15 mouse cellular contexts compared by ENCODE assay signal in genomic region chr9:21866641-21867040, GRCm38 (mm10). TPM values are rescaled to one million over a fixed set of nuclear protein-coding genes. Genes with fewer than 3 reads are reported as not detected.
A peak's percentile ranks its signal among the peaks of the same experiment; 100 is the strongest.
DNase-seq lines count a peak whose midpoint lies in the region; ATAC-seq and TF ChIP-seq lines count a peak whose summit lies in the region.
"Had no signal": no experiment of that assay in that cellular context is flagged by ENCODE, and none has a peak within 500 bp of the region (broad histone marks: within the 10 kb centered on the region; RNA-seq: fewer than 3 reads in every experiment).

No protein-coding gene starts in this region.

- DNase-seq in forebrain, embryonic 10.5 days (ENCODE audit: extremely low spot score, low spot score), result no peak
- DNase-seq in lung, adult 2 months, result no peak
- DNase-seq in heart, postnatal 0 days (ENCODE audit: low spot score), result no peak
- DNase-seq in lung, postnatal 36 days, result peak; percentile 46
- no peak for DNase-seq in midbrain, postnatal 0 days (ENCODE audit: low spot score)
- no peak for DNase-seq in right cerebral cortex, postnatal 14 days
- DNase-seq: B cell, adult 2 months had no signal

- no peak for TF ChIP-seq POLR2A in lung, adult 2 months (IDR thresholded peaks at IDR 0.05; ENCODE audit: borderline replicate concordance, extremely low read depth, low read depth, low read length)

- WGBS in forebrain, embryonic 13.5 days, result 68% methylated on average over 2 of the region's 2 CpGs
- WGBS in forebrain, embryonic 10.5 days, result 66% methylated on average over 2 of the region's 2 CpGs
- WGBS in lung, embryonic 15.5 days, result 41% methylated on average over 2 of the region's 2 CpGs
- 25% methylated on average over 2 of the region's 2 CpGs for WGBS in lung, adult 2 months
- 54% methylated on average over 2 of the region's 2 CpGs for WGBS in heart, postnatal 0 days
- 52% methylated on average over 2 of the region's 2 CpGs for WGBS in midbrain, postnatal 0 days

- ATAC-seq in forebrain, embryonic 13.5 days, result no peak
- no peak for ATAC-seq in lung, embryonic 15.5 days (ENCODE audit: borderline replicate concordance, extremely low read depth, low FRiP score, low TSS enrichment)
- ATAC-seq in heart, postnatal 0 days (ENCODE audit: insufficient read depth, low read depth), result no peak; the same call in 1 of the 2 replicates
- ATAC-seq in midbrain, postnatal 0 days (ENCODE audit: low FRiP score), result no peak

- no peaks in the 10 kb centered on the region for H3K27me3 ChIP-seq in forebrain, embryonic 13.5 days
- 0 out of 2 replicates have a peak, but pooled peaks cover 3% of the 10 kb centered on the region for H3K27me3 ChIP-seq in forebrain, embryonic 10.5 days (ENCODE audit: poor library complexity, severe bottlenecking)
- H3K27me3 ChIP-seq in lung, embryonic 15.5 days, result no peaks in the 10 kb centered on the region
- H3K27me3 ChIP-seq in heart, postnatal 0 days (ENCODE audit: control insufficient read depth, insufficient read depth, low read length), result no peaks in the 10 kb centered on the region
- H3K27me3 ChIP-seq in midbrain, postnatal 0 days (ENCODE audit: insufficient read depth, low read length), result no peaks in the 10 kb centered on the region
- H3K27me3 ChIP-seq: embryonic facial prominence, embryonic 15.5 days; stomach, embryonic 15.5 days had no signal

- H3K4me1 ChIP-seq in forebrain, embryonic 13.5 days, result no peaks in the 10 kb centered on the region
- H3K4me1 ChIP-seq in forebrain, embryonic 10.5 days, result 0 out of 2 replicates have a peak, but pooled peaks cover 4% of the 10 kb centered on the region
- 0 out of 2 replicates have a peak, but pooled peaks cover 10% of the 10 kb centered on the region for H3K4me1 ChIP-seq in lung, embryonic 15.5 days
- H3K4me1 ChIP-seq in lung, adult 2 months (ENCODE audit: control insufficient read depth, insufficient read depth, low read length), result 0 out of 2 replicates have a peak, but pooled peaks cover 5% of the 10 kb centered on the region
- H3K4me1 ChIP-seq in heart, postnatal 0 days (ENCODE audit: control insufficient read depth, insufficient read depth), result peaks cover 5% of the 10 kb centered on the region; the same call in 1 of the 2 replicates
- no peaks in the 10 kb centered on the region for H3K4me1 ChIP-seq in midbrain, postnatal 0 days (ENCODE audit: insufficient read depth, low read length)
- H3K4me1 ChIP-seq: embryonic facial prominence, embryonic 15.5 days had no signal

- H3K4me2 ChIP-seq in forebrain, embryonic 13.5 days, result no peak overlapping the region
- no peak overlapping the region for H3K4me2 ChIP-seq in lung, embryonic 15.5 days
- no peak overlapping the region for H3K4me2 ChIP-seq in heart, postnatal 0 days (ENCODE audit: low read depth, low read length)
- no peak overlapping the region for H3K4me2 ChIP-seq in midbrain, postnatal 0 days (ENCODE audit: low read depth, low read length, poor library complexity, severe bottlenecking)
- H3K4me2 ChIP-seq: embryonic facial prominence, embryonic 15.5 days; stomach, embryonic 15.5 days had no signal

- H3K4me3 ChIP-seq in forebrain, embryonic 13.5 days, result no peak overlapping the region
- no peak overlapping the region for H3K4me3 ChIP-seq in forebrain, embryonic 10.5 days
- H3K4me3 ChIP-seq in lung, embryonic 15.5 days, result no peak overlapping the region
- H3K4me3 ChIP-seq in lung, adult 2 months (replicated peaks; ENCODE audit: extremely low read depth, low read depth, low read length), result no peak overlapping the region
- no peak overlapping the region for H3K4me3 ChIP-seq in heart, postnatal 0 days (ENCODE audit: low read depth, low read length)
- H3K4me3 ChIP-seq in midbrain, postnatal 0 days (ENCODE audit: low read depth, low read length), result no peak overlapping the region
- H3K4me3 ChIP-seq: embryonic facial prominence, embryonic 15.5 days; megakaryocyte, embryonic 14.5 days; stomach, embryonic 15.5 days had no signal

- no peak for TF ChIP-seq EP300 in heart, postnatal 0 days (IDR thresholded peaks at IDR 0.05; ENCODE audit: low read depth)

- H3K9ac ChIP-seq in forebrain, embryonic 13.5 days, result no peak overlapping the region
- H3K9ac ChIP-seq in lung, embryonic 15.5 days, result no peak overlapping the region
- no peak overlapping the region for H3K9ac ChIP-seq in heart, postnatal 0 days (replicated peaks; ENCODE audit: low read depth, low read length)
- H3K9ac ChIP-seq in midbrain, postnatal 0 days (replicated peaks; ENCODE audit: low read length, poor library complexity, severe bottlenecking), result no peak overlapping the region
- H3K9ac ChIP-seq: embryonic facial prominence, embryonic 15.5 days; stomach, embryonic 15.5 days had no signal

- H3K36me3 ChIP-seq in forebrain, embryonic 13.5 days (ENCODE audit: poor library complexity, severe bottlenecking), result no peaks in the 10 kb centered on the region
- no peaks in the 10 kb centered on the region for H3K36me3 ChIP-seq in forebrain, embryonic 10.5 days (replicated peaks)
- no peaks in the 10 kb centered on the region for H3K36me3 ChIP-seq in lung, embryonic 15.5 days
- H3K36me3 ChIP-seq in heart, postnatal 0 days (replicated peaks; ENCODE audit: control insufficient read depth, insufficient read depth, low read length), result no peaks in the 10 kb centered on the region
- H3K36me3 ChIP-seq in midbrain, postnatal 0 days (ENCODE audit: insufficient read depth, low read length), result no peaks in the 10 kb centered on the region
- H3K36me3 ChIP-seq: embryonic facial prominence, embryonic 15.5 days; stomach, embryonic 15.5 days had no signal

- TF ChIP-seq CTCF in lung, adult 2 months (IDR thresholded peaks at IDR 0.05; ENCODE audit: insufficient read depth, low read length), result no peak
- TF ChIP-seq CTCF in heart, postnatal 0 days (IDR thresholded peaks at IDR 0.05; ENCODE audit: low read depth), result no peak
- no peak for TF ChIP-seq CTCF in midbrain, postnatal 0 days (IDR thresholded peaks at IDR 0.05)

- H3K9me3 ChIP-seq in forebrain, embryonic 13.5 days (replicated peaks), result no peaks in the 10 kb centered on the region
- H3K9me3 ChIP-seq in forebrain, embryonic 10.5 days, result peaks cover 5% of the 10 kb centered on the region; the same call in 1 of the 2 replicates
- no peaks in the 10 kb centered on the region for H3K9me3 ChIP-seq in lung, embryonic 15.5 days
- H3K9me3 ChIP-seq in heart, postnatal 0 days (replicated peaks; ENCODE audit: control insufficient read depth, low read length), result no peaks in the 10 kb centered on the region
- no peaks in the 10 kb centered on the region for H3K9me3 ChIP-seq in midbrain, postnatal 0 days (ENCODE audit: low read length)
- H3K9me3 ChIP-seq: embryonic facial prominence, embryonic 15.5 days; stomach, embryonic 15.5 days had no signal

- H3K27ac ChIP-seq in forebrain, embryonic 13.5 days, result peak overlapping the region; percentile 7; the same call in 1 of the 2 replicates
- no peak overlapping the region for H3K27ac ChIP-seq in forebrain, embryonic 10.5 days
- H3K27ac ChIP-seq in lung, embryonic 15.5 days, result 0 out of 2 replicates have a peak overlapping the region, but pooled peaks have one; percentile 24
- H3K27ac ChIP-seq in heart, postnatal 0 days (ENCODE audit: low read depth), result peak overlapping the region; percentile 32
- H3K27ac ChIP-seq in midbrain, postnatal 0 days (ENCODE audit: low read depth, low read length), result no peak overlapping the region; the same call in 1 of the 2 replicates
- H3K27ac ChIP-seq: embryonic facial prominence, embryonic 15.5 days; stomach, embryonic 15.5 days had no signal

RNA-seq across cellular contexts. Expression of gene Dock6, which starts 14.2 kb away (rescaled TPM):
- 12.5 and 13.9 TPM in 2 replicates for polyA plus RNA-seq in forebrain, embryonic 13.5 days (2015; fragmentation: Nextera tagmentation; extraction: Ambion mirVana)
- 24.2 and 24.7 TPM in 2 replicates for polyA plus RNA-seq in forebrain, embryonic 10.5 days (2016; fragmentation: Nextera tagmentation; extraction: Ambion mirVana)
- 62.0 and 68.0 TPM in 2 replicates for polyA plus RNA-seq in lung, embryonic 15.5 days (2015; fragmentation: Nextera tagmentation; extraction: Ambion mirVana)
- 262 and 278 TPM in 2 replicates for polyA plus RNA-seq in lung, adult 2 months (2012; rRNA removed)
- 38.5 and 65.3 TPM in 2 replicates for total RNA-seq in heart, postnatal 0 days (2014; rRNA removed; ENCODE audit: low replicate concordance)
- 19.1 and 22.7 TPM in 2 replicates for polyA plus RNA-seq in heart, postnatal 0 days (2015; fragmentation: Nextera tagmentation; extraction: Ambion mirVana)
- total RNA-seq in midbrain, postnatal 0 days (2014; rRNA removed), result 18.0 and 18.8 TPM in 2 replicates
- polyA plus RNA-seq in midbrain, postnatal 0 days (2015; fragmentation: Nextera tagmentation; extraction: Ambion mirVana), result 10.3 and 11.3 TPM in 2 replicates

RNA-seq across cellular contexts. Expression of gene Angptl8, which starts 31.3 kb away (rescaled TPM):
- polyA plus RNA-seq in forebrain, embryonic 13.5 days (2015; fragmentation: Nextera tagmentation; extraction: Ambion mirVana), result 0.21 TPM in 1 of 2 replicates, not detected in the other
- 0.62 and 0.94 TPM in 2 replicates for polyA plus RNA-seq in forebrain, embryonic 10.5 days (2016; fragmentation: Nextera tagmentation; extraction: Ambion mirVana)
- 2.1 and 2.3 TPM in 2 replicates for polyA plus RNA-seq in lung, embryonic 15.5 days (2015; fragmentation: Nextera tagmentation; extraction: Ambion mirVana)
- 7.4 and 8.2 TPM in 2 replicates for polyA plus RNA-seq in lung, adult 2 months (2012; rRNA removed)
- total RNA-seq in heart, postnatal 0 days (2014; rRNA removed; ENCODE audit: low replicate concordance), result not detected in 2 replicates
- 0.55 and 0.69 TPM in 2 replicates for polyA plus RNA-seq in heart, postnatal 0 days (2015; fragmentation: Nextera tagmentation; extraction: Ambion mirVana)
- not detected in 2 replicates for total RNA-seq in midbrain, postnatal 0 days (2014; rRNA removed)
- polyA plus RNA-seq in midbrain, postnatal 0 days (2015; fragmentation: Nextera tagmentation; extraction: Ambion mirVana), result 0.20 and 0.48 TPM in 2 replicates
- total RNA-seq: hematopoietic stem cell, adult 5-6 weeks; left cerebral cortex, postnatal 10 days; neutrophil, adult 5-6 weeks had no signal

RNA-seq across cellular contexts. Expression of gene Rab3d, which starts 51.4 kb away (rescaled TPM):
- polyA plus RNA-seq in forebrain, embryonic 13.5 days (2015; fragmentation: Nextera tagmentation; extraction: Ambion mirVana), result 18.3 and 21.0 TPM in 2 replicates
- polyA plus RNA-seq in forebrain, embryonic 10.5 days (2016; fragmentation: Nextera tagmentation; extraction: Ambion mirVana), result 5.1 and 5.3 TPM in 2 replicates
- polyA plus RNA-seq in lung, embryonic 15.5 days (2015; fragmentation: Nextera tagmentation; extraction: Ambion mirVana), result 15.3 and 20.2 TPM in 2 replicates
- polyA plus RNA-seq in lung, adult 2 months (2012; rRNA removed), result 83.6 and 104 TPM in 2 replicates
- total RNA-seq in heart, postnatal 0 days (2014; rRNA removed; ENCODE audit: low replicate concordance), result 8.9 and 11.2 TPM in 2 replicates
- polyA plus RNA-seq in heart, postnatal 0 days (2015; fragmentation: Nextera tagmentation; extraction: Ambion mirVana), result 7.7 and 7.9 TPM in 2 replicates
- 15.9 and 26.0 TPM in 2 replicates for total RNA-seq in midbrain, postnatal 0 days (2014; rRNA removed)
- polyA plus RNA-seq in midbrain, postnatal 0 days (2015; fragmentation: Nextera tagmentation; extraction: Ambion mirVana), result 17.4 and 18.1 TPM in 2 replicates

Comparison
In these comparisons a context has a peak if more than half of its experiments do, and no peak if none do; other contexts are left out.
1. H3K27ac ChIP-seq: peak in forebrain, embryonic 13.5 days (single experiment), lung, embryonic 15.5 days (single experiment) and heart, postnatal 0 days (single experiment); none in forebrain, embryonic 10.5 days (single experiment) and midbrain, postnatal 0 days (single experiment).